ENCODE assay signal across 11 mouse cellular contexts in genomic region chr2:169722341-169722740, GRCm38 (mm10).
DNase-seq lines count a peak whose midpoint lies in the region; ATAC-seq and TF ChIP-seq lines count a peak whose summit lies in the region.
"Had no signal": no experiment of that assay in that cellular context is flagged by ENCODE, and none has a peak within 500 bp of the region (broad histone marks: within the 10 kb centered on the region; RNA-seq: fewer than 3 reads in every experiment).

No protein-coding gene starts in this region.

- H3K4me3 ChIP-seq in hindbrain, embryonic 10.5 days = no peak overlapping the region
- H3K4me3 ChIP-seq in hindbrain, embryonic 11.5 days (ENCODE audit: low read depth, low read length) = no peak overlapping the region
- H3K4me3 ChIP-seq in neural tube, embryonic 13.5 days = no peak overlapping the region
- no peak overlapping the region for H3K4me3 ChIP-seq in kidney, postnatal 0 days (replicated peaks; ENCODE audit: low read depth, low read length)
- H3K4me3 ChIP-seq: embryonic facial prominence, embryonic 13.5 days; liver, embryonic 12.5 days had no signal

- no peaks in the 10 kb centered on the region for H3K9me3 ChIP-seq in hindbrain, embryonic 10.5 days
- H3K9me3 ChIP-seq in hindbrain, embryonic 11.5 days (ENCODE audit: control insufficient read depth, low read length) = no peaks in the 10 kb centered on the region
- no peaks in the 10 kb centered on the region for H3K9me3 ChIP-seq in neural tube, embryonic 13.5 days
- H3K9me3 ChIP-seq in kidney, postnatal 0 days (replicated peaks; ENCODE audit: low read length) = no peaks in the 10 kb centered on the region
- H3K9me3 ChIP-seq: embryonic facial prominence, embryonic 13.5 days; liver, embryonic 12.5 days had no signal

- peaks cover 32% of the 10 kb centered on the region for H3K4me1 ChIP-seq in hindbrain, embryonic 10.5 days (replicated peaks)
- 0 out of 2 replicates have a peak, but pooled peaks cover 3% of the 10 kb centered on the region for H3K4me1 ChIP-seq in hindbrain, embryonic 11.5 days (replicated peaks; ENCODE audit: control insufficient read depth, insufficient read depth, low read length)
- peaks cover 54% of the 10 kb centered on the region for H3K4me1 ChIP-seq in neural tube, embryonic 13.5 days (replicated peaks)
- peaks cover 28% of the 10 kb centered on the region; the same call in 1 of the 2 replicates for H3K4me1 ChIP-seq in kidney, postnatal 0 days (replicated peaks; ENCODE audit: insufficient read depth, low read length)

- no peak overlapping the region for H3K4me2 ChIP-seq in hindbrain, embryonic 11.5 days (replicated peaks; ENCODE audit: low read depth, low read length)
- H3K4me2 ChIP-seq in neural tube, embryonic 13.5 days = no peak overlapping the region
- no peak overlapping the region for H3K4me2 ChIP-seq in kidney, postnatal 0 days (ENCODE audit: low read length)
- H3K4me2 ChIP-seq: embryonic facial prominence, embryonic 13.5 days; liver, embryonic 12.5 days had no signal

- no peak for ATAC-seq in hindbrain, embryonic 11.5 days (ENCODE audit: low FRiP score)
- no peak for ATAC-seq in neural tube, embryonic 13.5 days (ENCODE audit: low read depth)
- ATAC-seq in kidney, postnatal 0 days (replicated peaks; ENCODE audit: low FRiP score, low read depth) = no peak
- ATAC-seq: liver, embryonic 12.5 days had no signal

- H3K9ac ChIP-seq in hindbrain, embryonic 11.5 days (ENCODE audit: low read depth, low read length) = no peak overlapping the region
- H3K9ac ChIP-seq in neural tube, embryonic 13.5 days = no peak overlapping the region; the same call in 1 of the 2 replicates
- no peak overlapping the region for H3K9ac ChIP-seq in kidney, postnatal 0 days (ENCODE audit: low read depth, low read length)
- H3K9ac ChIP-seq: embryonic facial prominence, embryonic 13.5 days; liver, embryonic 12.5 days had no signal

- no peak for TF ChIP-seq CTCF in kidney, postnatal 0 days (IDR thresholded peaks at IDR 0.05; ENCODE audit: low read depth)

- DNase-seq in hindbrain, embryonic 10.5 days (ENCODE audit: low spot score) = no peak
- DNase-seq in hindbrain, embryonic 11.5 days (ENCODE audit: low spot score) = no peak
- DNase-seq in neural tube, embryonic 10.5 days (ENCODE audit: extremely low spot score, low spot score) = no peak
- peak; percentile 39 for DNase-seq in kidney, postnatal 0 days (ENCODE audit: low spot score)
- no peak for DNase-seq in spleen, postnatal 4 days (ENCODE audit: low spot score in 2 of 2)
- no peak for DNase-seq in layer of hippocampus, adult 8-10 months (ENCODE audit: low spot score in 2 of 2)
- DNase-seq: cerebellum, postnatal 25 days; thymus, postnatal 25 days had no signal

- H3K27ac ChIP-seq in hindbrain, embryonic 10.5 days = peak overlapping the region; percentile 40; the same call in 1 of the 2 replicates
- no peak overlapping the region for H3K27ac ChIP-seq in hindbrain, embryonic 11.5 days (ENCODE audit: low read depth, low read length)
- peak overlapping the region; percentile 78 for H3K27ac ChIP-seq in neural tube, embryonic 13.5 days (replicated peaks)
- peak overlapping the region; percentile 51; the same call in 1 of the 2 replicates for H3K27ac ChIP-seq in kidney, postnatal 0 days
- H3K27ac ChIP-seq: embryonic facial prominence, embryonic 13.5 days; liver, embryonic 12.5 days had no signal

- H3K36me3 ChIP-seq in hindbrain, embryonic 10.5 days = no peaks in the 10 kb centered on the region
- H3K36me3 ChIP-seq in hindbrain, embryonic 11.5 days (ENCODE audit: control insufficient read depth, insufficient read depth, low read length) = no peaks in the 10 kb centered on the region
- no peaks in the 10 kb centered on the region for H3K36me3 ChIP-seq in neural tube, embryonic 13.5 days
- no peaks in the 10 kb centered on the region for H3K36me3 ChIP-seq in kidney, postnatal 0 days (ENCODE audit: insufficient read depth, low read length)
- H3K36me3 ChIP-seq: embryonic facial prominence, embryonic 13.5 days; liver, embryonic 12.5 days had no signal

- 88% methylated on average over 6 of the region's 6 CpGs for WGBS in hindbrain, embryonic 10.5 days
- 78% methylated on average over 6 of the region's 6 CpGs for WGBS in hindbrain, embryonic 11.5 days
- WGBS in neural tube, embryonic 13.5 days = 66% methylated on average over 6 of the region's 6 CpGs
- WGBS in kidney, postnatal 0 days = 37% methylated on average over 6 of the region's 6 CpGs

- H3K27me3 ChIP-seq in hindbrain, embryonic 10.5 days (ENCODE audit: insufficient read depth, poor library complexity, severe bottlenecking) = no peaks in the 10 kb centered on the region
- H3K27me3 ChIP-seq in hindbrain, embryonic 11.5 days (ENCODE audit: control insufficient read depth, insufficient read depth, low read length) = no peaks in the 10 kb centered on the region
- no peaks in the 10 kb centered on the region for H3K27me3 ChIP-seq in neural tube, embryonic 13.5 days
- no peaks in the 10 kb centered on the region for H3K27me3 ChIP-seq in kidney, postnatal 0 days (ENCODE audit: insufficient read depth, low read length)
- H3K27me3 ChIP-seq: embryonic facial prominence, embryonic 13.5 days; liver, embryonic 12.5 days had no signal
